Mouse (Mus musculus): Measurements from ENCODE around the gene Asrgl1.

GRCm38 (mm10) chr19:9122390-9122789 is 13.0 kb downstream of the Asrgl1 start:
- TF ChIP-seq POLR2A (IDR thresholded peaks at IDR 0.05; ENCODE audit: extremely low read depth, insufficient read depth, low read length): no peak
- no peak for TF ChIP-seq CTCF (IDR thresholded peaks at IDR 0.05; ENCODE audit: low read depth, low read length)

Data from liver, adult 2 months (tissue).